13 mouse cellular contexts compared by ENCODE assay signal in genomic region chr5:142505695-142506423, GRCm38 (mm10). TPM values are rescaled to one million over a fixed set of nuclear protein-coding genes. Genes with fewer than 3 reads are reported as not detected.
DNase-seq lines count a peak whose midpoint lies in the region; ATAC-seq and TF ChIP-seq lines count a peak whose summit lies in the region.
"Had no signal": no experiment of that assay in that cellular context is flagged by ENCODE, and none has a peak within 500 bp of the region (broad histone marks: within the 10 kb centered on the region; RNA-seq: fewer than 3 reads in every experiment).

No protein-coding gene starts in this region.

- H3K4me1 ChIP-seq in heart, adult 2 months (ENCODE audit: control insufficient read depth, insufficient read depth, low read length), result no peaks in the 10 kb centered on the region
- H3K4me1 ChIP-seq in stomach, postnatal 0 days (replicated peaks; ENCODE audit: control insufficient read depth, insufficient read depth), result peaks cover 2% of the 10 kb centered on the region; the same call in 1 of the 2 replicates

- no peak overlapping the region for H3K9ac ChIP-seq in heart, adult 2 months (ENCODE audit: low read depth, low read length)
- no peak overlapping the region for H3K9ac ChIP-seq in stomach, postnatal 0 days (ENCODE audit: low read length)
- H3K9ac ChIP-seq: heart, embryonic 13.5 days; neural tube, embryonic 12.5 days had no signal

- peak; percentile 27 for TF ChIP-seq CTCF in heart, adult 2 months (IDR thresholded peaks at IDR 0.05)
- peak; percentile 66 for TF ChIP-seq CTCF in stomach, postnatal 0 days (IDR thresholded peaks at IDR 0.05; ENCODE audit: low read depth)

- no peaks in the 10 kb centered on the region for H3K9me3 ChIP-seq in stomach, postnatal 0 days (ENCODE audit: control insufficient read depth, low read length)
- H3K9me3 ChIP-seq: heart, embryonic 13.5 days; neural tube, embryonic 12.5 days had no signal

- H3K27me3 ChIP-seq in heart, adult 2 months (ENCODE audit: control insufficient read depth, insufficient read depth, low read length), result no peaks in the 10 kb centered on the region
- no peaks in the 10 kb centered on the region for H3K27me3 ChIP-seq in stomach, postnatal 0 days (ENCODE audit: control insufficient read depth, insufficient read depth, low read length)
- H3K27me3 ChIP-seq: neural tube, embryonic 12.5 days had no signal

- no peak for ATAC-seq in stomach, postnatal 0 days (ENCODE audit: low FRiP score, low TSS enrichment)
- ATAC-seq: forebrain, embryonic 16.5 days had no signal

- no peaks in the 10 kb centered on the region for H3K36me3 ChIP-seq in heart, adult 2 months (ENCODE audit: control insufficient read depth, insufficient read depth, low read length)
- no peaks in the 10 kb centered on the region for H3K36me3 ChIP-seq in stomach, postnatal 0 days (ENCODE audit: control insufficient read depth, insufficient read depth, low read length)

- TF ChIP-seq EP300 in heart, adult 2 months (IDR thresholded peaks at IDR 0.05; ENCODE audit: insufficient read depth, low read depth, low read length), result no peak
- no peak for TF ChIP-seq EP300 in stomach, postnatal 0 days (optimal IDR thresholded peaks at IDR 0.05)

- 70% methylated on average over 3 of the region's 3 CpGs for WGBS in heart, adult 2 months
- WGBS in stomach, postnatal 0 days, result 64% methylated on average over 3 of the region's 3 CpGs

- no peaks in the 10 kb centered on the region for H3K79me2 ChIP-seq in heart, adult 2 months (replicated peaks; ENCODE audit: control insufficient read depth, insufficient read depth, low read length)

- no peak overlapping the region for H3K4me2 ChIP-seq in stomach, postnatal 0 days (replicated peaks; ENCODE audit: low read depth)
- H3K4me2 ChIP-seq: heart, embryonic 13.5 days; neural tube, embryonic 12.5 days had no signal

- DNase-seq in heart, adult 2 months, result no peak
- no peak for DNase-seq in heart, adult 11 months
- DNase-seq in retina, postnatal 1 day, result peak; percentile 36
- DNase-seq in retina, embryonic 14.5 days (ENCODE audit: low spot score), result no peak
- peak; percentile 55 for DNase-seq in adrenal gland, postnatal 14 days
- DNase-seq in stomach, postnatal 0 days (ENCODE audit: low spot score), result peak; percentile 29
- DNase-seq in T-cell, adult 2 months (ENCODE audit: low spot score), result no peak
- DNase-seq: kidney, adult 18-20 months; right cerebral cortex, postnatal 4 days had no signal

- no peak overlapping the region for H3K27ac ChIP-seq in heart, adult 2 months
- H3K27ac ChIP-seq in stomach, postnatal 0 days (replicated peaks), result no peak overlapping the region
- H3K27ac ChIP-seq: heart, embryonic 13.5 days; neural tube, embryonic 12.5 days had no signal

- H3K4me3 ChIP-seq in heart, adult 2 months, result no peak overlapping the region
- H3K4me3 ChIP-seq in stomach, postnatal 0 days (ENCODE audit: low read depth, low read length), result no peak overlapping the region
- H3K4me3 ChIP-seq: heart, embryonic 13.5 days; neural tube, embryonic 12.5 days had no signal

- no peak for TF ChIP-seq POLR2A in heart, adult 2 months (IDR thresholded peaks at IDR 0.05; ENCODE audit: insufficient read depth, low read depth, low read length)

- intact Hi-C loops in heart, adult 2 months (cut with DNase I), result no loop called here

RNA-seq across cellular contexts. Expression of gene Papolb, which starts 24.0 kb away (rescaled TPM):
- total RNA-seq in heart, adult 2 months (2021), result under 1 TPM in 1 of 2 experiments, not detected in 1; 0.10 TPM
- polyA plus RNA-seq in heart, adult 2 months (2012; rRNA removed), result 0.04 and 0.09 TPM in 2 replicates
- 0.19 and 0.33 TPM in 2 replicates for total RNA-seq in adrenal gland, postnatal 14 days (2021)
- not detected in 2 replicates for polyA plus RNA-seq in stomach, postnatal 0 days (2015; fragmentation: Nextera tagmentation; extraction: Ambion mirVana)
- total RNA-seq: megakaryocyte-erythroid progenitor cell, adult 5-6 weeks had no signal

RNA-seq across cellular contexts. Expression of gene Ap5z1, which starts 42.1 kb away (rescaled TPM):
- 1 to 10 TPM; 5.4 to 6.4 TPM for total RNA-seq in heart, adult 2 months (2021)
- 13.0 and 23.6 TPM in 2 replicates for polyA plus RNA-seq in heart, adult 2 months (2012; rRNA removed)
- 12.5 and 15.7 TPM in 2 replicates for total RNA-seq in adrenal gland, postnatal 14 days (2021)
- 4.2 and 5.0 TPM in 2 replicates for polyA plus RNA-seq in stomach, postnatal 0 days (2015; fragmentation: Nextera tagmentation; extraction: Ambion mirVana)

RNA-seq across cellular contexts. Expression of gene Radil, which starts 45.0 kb away (rescaled TPM):
- total RNA-seq in heart, adult 2 months (2021), result 1 to 10 TPM; 1.7 to 2.3 TPM
- 2.2 and 3.3 TPM in 2 replicates for polyA plus RNA-seq in heart, adult 2 months (2012; rRNA removed)
- 8.1 and 8.7 TPM in 2 replicates for total RNA-seq in adrenal gland, postnatal 14 days (2021)
- 0.36 and 0.44 TPM in 2 replicates for polyA plus RNA-seq in stomach, postnatal 0 days (2015; fragmentation: Nextera tagmentation; extraction: Ambion mirVana)
- total RNA-seq: megakaryocyte-erythroid progenitor cell, adult 5-6 weeks had no signal

Comparison
In these comparisons a context has a peak if more than half of its experiments do, and no peak if none do; other contexts are left out.
1. DNase-seq: peak in retina, postnatal 1 day (single experiment), adrenal gland, postnatal 14 days (single experiment) and stomach, postnatal 0 days (single experiment); none in heart, adult 2 months (0 of 2), heart, adult 11 months (single experiment), retina, embryonic 14.5 days (single experiment) and T-cell, adult 2 months (single experiment).